Mouse (Mus musculus): ENCODE results near the gene Klf5.

Klf5 gene

DNA sequence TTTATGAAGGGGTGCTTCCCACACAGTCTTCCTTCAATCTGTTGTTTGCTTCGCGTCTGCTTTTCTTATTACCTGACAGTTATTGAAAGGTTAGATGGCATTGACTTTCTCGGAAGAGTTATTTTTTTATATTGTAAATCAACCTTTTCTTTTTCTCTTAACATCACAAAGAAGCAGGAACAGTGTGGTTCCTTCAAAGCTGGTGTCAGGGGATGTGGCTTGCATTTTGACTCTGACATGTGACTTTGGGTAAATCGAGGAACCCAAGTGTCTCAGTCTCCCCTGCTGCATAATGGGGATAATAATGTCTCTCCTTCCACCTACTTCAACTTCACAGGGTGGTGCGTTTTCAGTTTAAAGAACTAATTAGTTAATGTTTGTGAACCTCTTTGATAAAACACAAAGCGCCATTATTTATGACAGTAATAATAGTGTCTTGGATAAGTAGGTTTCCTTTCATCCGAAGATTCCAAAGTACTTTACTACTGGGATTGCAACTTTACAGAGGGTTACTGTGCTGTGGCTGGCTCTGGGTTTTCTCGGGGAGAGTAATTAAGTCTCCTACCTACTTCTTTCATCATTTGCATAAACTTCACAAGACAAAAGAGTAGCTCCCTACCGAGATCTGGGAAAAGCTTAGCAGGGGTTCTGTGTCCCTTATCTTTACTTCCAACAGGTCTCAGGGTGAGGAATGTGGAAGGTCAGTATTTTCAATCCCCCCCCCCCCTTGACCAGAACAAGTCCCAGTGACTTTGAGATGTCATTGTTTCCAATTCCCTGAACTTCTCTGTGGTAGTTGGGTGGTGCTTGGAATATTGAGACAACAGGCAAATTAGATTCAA lies 41.4 kb downstream of the Klf5 start:
- ChIA-PET CTCF (interaction anchor here in 3 of 4 experiments (0.6 to 0.7 kb wide), 3 partner anchors 16 to 450 kb away, joined by 3 to 5 read pairs (median 5); no protein-coding TSS in a partner anchor), POLR2A (interaction anchor here (0.5 to 14.4 kb wide), 64 partner anchors 9 to 1331 kb away, joined by 3 to 677 read pairs (median 5); partner anchors contain the start of genes Klf5 (in 4 of the 4) and Dis3 (in 1 of the 4))

DNA sequence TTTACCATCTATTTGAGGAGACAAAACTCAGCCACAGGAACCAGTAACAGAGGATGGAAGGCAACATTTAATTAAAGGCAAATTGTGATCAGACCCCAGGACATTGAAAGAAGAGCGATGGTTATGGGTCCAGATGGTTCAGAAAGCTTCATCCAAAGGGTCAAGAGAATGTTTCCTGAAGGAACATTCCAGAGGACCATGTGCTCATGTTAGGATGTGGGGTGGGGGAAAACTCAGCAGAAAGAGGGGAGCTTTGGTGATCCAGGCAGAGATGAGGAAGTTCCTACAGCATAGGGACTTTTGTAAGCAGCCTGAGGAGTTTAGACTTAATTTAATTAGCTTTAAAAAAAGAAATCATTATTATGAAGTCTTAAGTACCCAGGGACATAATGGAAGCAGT lies 42.2 kb downstream of the Klf5 start:
- CTCF ChIA-PET = interaction anchor here in 1 of 4 experiments (0.6 kb wide), 1 partner anchor 15 kb away, joined by 3 read pairs; no protein-coding TSS in a partner anchor
- POLR2A ChIA-PET = interaction anchor here (0.5 to 14.4 kb wide), 53 partner anchors 9 to 268 kb away, joined by 3 to 677 read pairs (median 5); partner anchors contain the start of genes Klf5 (in 4 of the 4) and Dis3 (in 1 of the 4)

DNA sequence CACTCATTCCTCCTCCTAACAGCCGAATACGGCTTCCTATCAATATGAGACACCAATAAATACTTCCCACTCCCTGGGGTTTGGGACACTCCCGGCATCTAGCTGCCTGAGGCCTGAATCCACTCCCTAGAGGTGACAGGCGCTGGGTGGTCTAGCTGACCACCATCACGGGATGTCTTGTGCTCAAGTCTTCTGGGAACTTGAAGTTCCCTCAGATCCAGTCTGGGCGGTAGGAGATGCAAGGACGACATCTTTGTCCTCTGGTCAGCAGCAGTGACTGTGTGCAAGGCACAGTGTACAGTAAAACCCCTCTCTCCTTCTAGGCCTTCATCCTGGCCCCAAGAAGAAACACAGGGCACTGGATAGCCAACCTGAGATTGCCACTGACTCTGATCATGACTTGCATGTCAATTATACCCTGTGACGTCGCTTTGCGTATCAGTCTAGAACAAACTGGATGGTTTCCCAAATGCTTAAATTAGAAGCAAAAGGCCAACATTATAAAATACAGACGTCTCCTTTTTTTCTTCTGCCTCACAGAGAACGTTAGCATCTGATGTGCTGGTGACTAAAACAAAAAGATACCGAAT lies 49.8 kb downstream of the Klf5 start:
- POLR2A ChIA-PET = interaction anchor here (0.5 to 14.4 kb wide), 29 partner anchors 7 to 936 kb away, joined by 3 to 677 read pairs (median 6); partner anchors contain the start of genes Klf5 (in 3 of the 4) and Klf12 (in 1 of the 4)
- CTCF ChIA-PET = no interaction called here

DNA sequence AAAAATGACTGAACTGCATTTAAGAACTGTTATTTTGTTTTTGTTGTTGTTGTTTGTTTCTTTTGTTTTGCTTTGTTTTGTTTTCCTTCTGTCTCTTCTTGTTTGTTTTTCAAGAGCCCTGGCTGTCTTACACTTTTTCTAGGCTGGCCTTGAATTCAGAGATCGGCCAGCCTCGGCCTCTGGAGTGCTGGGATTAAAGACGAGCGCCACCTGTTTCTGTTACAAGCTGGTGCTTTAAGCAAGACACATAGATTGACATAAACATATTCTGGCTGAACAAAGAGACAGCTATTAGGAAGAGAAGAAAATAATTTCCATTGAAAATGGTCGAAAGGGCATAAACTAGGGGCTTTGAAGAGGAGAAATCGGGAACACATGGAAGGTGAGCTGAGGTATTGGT lies 51.1 kb downstream of the Klf5 start:
- CTCF ChIA-PET = interaction anchor here in 2 of 4 experiments (0.5 to 0.8 kb wide), 3 partner anchors 18 to 223 kb away, joined by 3 to 4 read pairs (median 4); no protein-coding TSS in a partner anchor
- POLR2A ChIA-PET = interaction anchor here (0.8 to 14.4 kb wide), 23 partner anchors 9 to 160 kb away, joined by 3 to 677 read pairs (median 6); partner anchors contain the start of gene Klf5 (in 3 of the 4)

DNA sequence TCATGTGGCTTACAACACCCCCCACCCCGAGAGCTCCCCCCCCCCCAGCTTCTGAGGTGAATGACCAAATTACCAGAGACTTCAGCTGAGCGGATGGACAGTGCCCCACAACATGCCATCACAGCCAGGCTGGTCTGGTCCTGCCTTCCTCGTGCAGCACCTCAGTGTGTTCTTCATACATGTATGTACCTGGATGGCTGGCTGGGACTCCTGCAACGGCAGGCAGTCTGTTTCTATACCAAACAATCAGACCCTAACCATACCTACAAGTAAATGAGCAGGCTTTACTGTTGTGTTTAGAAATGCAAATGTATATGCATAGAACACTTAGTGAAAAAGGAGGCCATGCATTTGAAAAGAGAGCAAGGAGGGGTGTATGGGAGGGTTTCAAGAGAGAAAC lies 54.5 kb downstream of the Klf5 start:
- CTCF ChIA-PET = no interaction called here
- POLR2A ChIA-PET = interaction anchor here in 2 of 4 experiments (0.6 to 14.4 kb wide), 5 partner anchors 12 to 55 kb away, joined by 3 to 677 read pairs (median 54); partner anchors contain the start of gene Klf5 (in 1 of the 2)

DNA sequence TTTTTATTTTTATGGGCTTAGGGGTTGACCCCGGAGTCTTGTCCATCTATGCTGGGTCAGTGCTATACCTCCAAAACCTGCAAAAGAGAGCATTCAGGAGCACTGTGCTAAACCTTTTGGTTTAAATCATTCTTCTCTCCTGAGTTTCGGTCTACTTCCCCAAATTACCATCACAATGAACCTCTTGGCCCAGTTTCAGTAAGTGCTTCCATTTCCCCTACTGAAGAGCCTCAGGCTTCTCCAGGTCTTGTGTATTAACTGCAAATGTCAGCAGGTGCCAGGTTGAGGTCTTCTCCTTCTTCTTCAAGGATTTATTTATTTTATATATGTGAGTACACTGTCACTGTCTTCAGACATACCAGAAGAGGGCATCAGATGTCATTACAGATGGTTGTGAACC lies 55.6 kb downstream of the Klf5 start:
- ChIA-PET CTCF (interaction anchor here in 1 of 4 experiments (0.9 kb wide), 1 partner anchor 53 kb away, joined by 3 read pairs; no protein-coding TSS in a partner anchor), POLR2A (interaction anchor here (0.7 to 5.5 kb wide), 28 partner anchors 9 to 157 kb away, joined by 3 to 120 read pairs (median 10); partner anchors contain the start of gene Klf5 (in 3 of the 4))

DNA sequence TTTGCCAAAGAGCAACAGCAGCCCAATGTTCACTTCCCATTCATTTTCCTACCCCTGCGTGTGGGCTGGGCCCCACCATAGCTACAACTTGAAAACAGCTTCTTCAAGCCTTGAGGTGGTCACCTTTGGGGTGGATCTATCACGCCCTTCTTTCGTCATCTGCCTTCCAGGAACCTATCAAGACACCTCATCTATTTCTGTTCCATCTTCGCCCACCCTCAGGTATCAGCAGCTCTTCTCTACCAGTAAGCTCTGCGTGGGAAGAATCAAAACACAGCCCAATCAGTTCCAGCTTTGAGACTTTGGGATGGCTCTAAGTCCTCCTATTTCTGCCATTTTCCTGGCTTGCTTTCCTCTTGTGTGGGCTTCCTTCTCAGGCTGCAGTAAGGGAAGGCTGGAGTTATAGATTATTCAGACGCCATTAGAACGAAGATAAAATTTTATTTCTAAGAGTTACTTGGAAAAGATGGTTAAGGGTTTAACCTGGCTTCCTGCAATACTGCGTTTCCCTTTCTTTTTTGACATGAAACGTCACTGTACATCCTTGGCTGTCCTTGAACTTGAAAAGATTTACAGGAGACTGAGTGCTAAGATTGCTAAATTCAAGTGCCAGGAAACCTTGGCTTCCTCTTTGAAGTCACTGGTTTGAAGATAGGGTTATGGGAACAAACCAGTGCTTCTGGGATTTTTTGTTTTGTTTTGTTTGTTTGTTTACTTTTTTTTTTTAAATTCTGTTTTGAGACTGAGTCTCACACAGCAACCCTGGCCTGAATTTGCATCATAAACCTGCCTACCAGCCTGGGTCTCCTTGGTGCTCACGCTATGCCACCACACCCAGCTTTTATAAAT lies 56.5 kb downstream of the Klf5 start:
- POLR2A ChIA-PET = interaction anchor here (0.5 to 5.5 kb wide), 55 partner anchors 8 to 261 kb away, joined by 3 to 120 read pairs (median 5); partner anchors contain the start of genes Klf5 (in 3 of the 4) and Dis3 (in 1 of the 4)
- CTCF ChIA-PET = interaction anchor here in 3 of 4 experiments (0.8 to 1.2 kb wide), 3 partner anchors 15 to 132 kb away, joined by 3 to 6 read pairs (median 3); no protein-coding TSS in a partner anchor

DNA sequence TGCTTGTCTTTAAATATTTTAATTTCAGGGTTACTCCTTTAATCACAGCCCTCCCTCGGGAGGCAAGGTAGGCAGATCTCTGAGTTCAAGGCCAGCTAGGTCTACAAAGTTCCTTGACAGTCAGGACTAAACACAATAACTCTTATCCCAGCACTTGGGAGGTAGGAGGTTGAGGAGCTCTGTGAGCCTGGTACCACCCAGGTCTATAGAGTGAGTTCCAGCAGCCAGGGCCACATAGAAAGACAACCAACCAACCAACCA lies 57.0 kb downstream of the Klf5 start:
- POLR2A ChIA-PET = interaction anchor here (0.5 to 5.5 kb wide), 47 partner anchors 9 to 260 kb away, joined by 3 to 120 read pairs (median 6); partner anchors contain the start of genes Klf5 (in 3 of the 4) and Dis3 (in 1 of the 4)
- CTCF ChIA-PET = interaction anchor here in 2 of 4 experiments (0.8 to 1.2 kb wide), 2 partner anchors 15 to 131 kb away, joined by 3 to 6 read pairs; no protein-coding TSS in a partner anchor

DNA sequence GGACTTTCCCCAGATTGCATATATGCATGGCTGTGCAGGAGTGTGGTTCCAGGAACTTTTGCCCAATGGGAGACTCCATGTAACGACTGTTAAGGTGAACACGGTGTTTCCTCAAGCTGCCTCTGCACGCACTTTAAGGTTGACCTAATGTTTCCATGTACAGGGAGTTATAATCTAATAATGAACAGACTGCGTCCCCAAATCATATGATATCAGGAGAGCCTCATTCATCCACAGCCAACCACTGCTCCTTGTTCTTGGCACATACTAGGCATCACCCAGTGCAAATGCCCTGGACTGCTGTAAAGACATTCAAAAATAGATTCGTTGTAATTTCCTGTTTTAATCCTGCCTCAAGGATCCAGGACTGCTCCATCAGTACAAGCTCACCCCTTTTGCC lies 64.5 kb downstream of the Klf5 start:
- ChIA-PET POLR2A (interaction anchor here in 3 of 4 experiments (0.6 to 2.2 kb wide), 12 partner anchors 8 to 97 kb away, joined by 3 to 8 read pairs (median 4); partner anchors contain the start of gene Klf5 (in 1 of the 3)), CTCF (interaction anchor here in 1 of 4 experiments (0.6 kb wide), 2 partner anchors 9 to 68 kb away, joined by 3 read pairs; no protein-coding TSS in a partner anchor)

DNA sequence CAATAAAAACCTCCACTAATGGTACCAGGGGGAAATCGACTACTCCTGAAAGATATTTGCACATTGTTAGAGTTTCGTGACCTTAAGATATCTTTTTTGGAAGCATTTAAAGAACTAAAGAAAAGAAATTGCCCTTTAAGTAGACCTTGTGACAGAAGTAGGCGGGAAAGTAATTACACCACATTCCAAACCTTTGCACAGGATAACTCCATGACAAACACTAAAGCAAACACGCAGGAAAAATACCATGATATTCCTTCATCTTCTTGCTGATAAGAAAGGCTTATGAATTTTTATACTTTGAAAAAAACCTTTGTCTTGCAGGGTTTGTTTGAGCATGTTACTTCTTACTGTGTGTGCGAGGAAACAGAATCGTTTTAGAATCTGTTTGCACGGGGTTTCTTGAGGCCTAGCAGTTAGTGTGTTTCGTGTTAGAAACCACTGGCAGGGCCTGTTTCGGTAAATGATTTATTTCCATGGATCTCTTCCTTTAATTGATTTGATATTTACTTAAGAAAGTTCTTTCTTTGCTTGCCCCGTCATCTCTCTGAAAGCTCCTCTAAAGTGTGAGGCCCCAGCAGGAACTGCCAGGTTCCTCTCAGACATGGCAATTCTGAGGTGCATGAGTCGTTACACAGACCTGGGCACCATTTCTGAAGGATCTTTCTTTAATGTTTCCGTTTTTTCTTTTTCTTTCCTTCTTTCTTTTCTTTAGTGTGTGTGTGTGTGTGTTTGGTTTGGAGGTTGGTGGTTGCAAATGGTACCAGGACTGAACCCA lies 65.7 kb downstream of the Klf5 start:
- POLR2A ChIA-PET = interaction anchor here in 2 of 4 experiments (1.0 to 1.4 kb wide), 3 partner anchors 11 to 24 kb away, joined by 3 read pairs; no protein-coding TSS in a partner anchor
- CTCF ChIA-PET = no interaction called here

Measured in embryonic stem cell, embryonic (primary cell).